ENCODE assay signal across 7 mouse cellular contexts in the genomic region with DNA sequence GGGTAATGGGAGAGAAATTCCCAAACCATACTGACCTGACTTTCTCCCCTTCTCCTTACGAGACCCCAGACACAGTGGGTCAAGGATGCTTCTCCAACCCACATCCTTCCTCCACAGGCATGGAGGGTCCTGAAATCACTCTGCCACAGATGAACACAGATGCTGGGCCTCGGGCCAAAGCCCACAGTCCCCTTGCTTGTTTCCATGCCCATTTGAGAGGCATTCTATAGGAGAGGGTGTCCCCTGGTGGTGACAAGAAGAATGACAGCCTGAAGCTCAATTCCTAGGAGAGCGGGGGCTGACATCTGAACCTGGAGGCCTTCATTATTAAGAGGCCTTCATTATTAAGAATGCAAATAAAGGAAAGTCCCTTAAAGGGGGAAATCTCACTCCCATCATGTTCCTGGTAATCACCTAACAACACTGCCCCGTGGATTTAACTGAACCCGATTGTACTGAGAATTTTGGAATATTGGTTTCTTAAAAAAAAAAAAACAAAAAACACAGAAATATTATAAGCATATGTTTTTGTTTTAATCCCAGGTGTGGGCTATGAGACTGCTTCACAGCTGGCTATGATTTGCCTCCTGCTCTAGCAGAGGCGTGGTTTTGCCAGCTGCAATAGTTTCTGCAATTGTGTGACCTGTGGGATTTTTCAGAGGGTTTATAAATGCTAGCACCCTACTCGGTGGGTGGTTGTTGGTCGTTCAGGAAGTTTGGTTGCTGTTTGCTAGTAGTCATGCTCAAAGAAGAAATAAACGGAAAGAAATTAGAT. TPM values are rescaled to one million over a fixed set of nuclear protein-coding genes. Genes with fewer than 3 reads are reported as not detected.
DNase-seq lines count a peak whose midpoint lies in the region; ATAC-seq and TF ChIP-seq lines count a peak whose summit lies in the region.

No protein-coding gene starts in this region.

- no peak overlapping the region for H3K9ac ChIP-seq in forebrain, embryonic 15.5 days (replicated peaks)

- H3K36me3 ChIP-seq in forebrain, embryonic 15.5 days: no peaks in the 10 kb centered on the region

- WGBS in forebrain, embryonic 15.5 days: 40% methylated on average over 8 of the region's 9 CpGs

- H3K27me3 ChIP-seq in Patski: no peaks in the 10 kb centered on the region
- H3K27me3 ChIP-seq in forebrain, embryonic 15.5 days: no peaks in the 10 kb centered on the region

- no peak for DNase-seq in Patski (ENCODE audit: low read depth, low spot score)
- DNase-seq in cerebellum, adult 11-12 months: peak; percentile 61
- peak; percentile 57 to 72 for DNase-seq in layer of hippocampus, postnatal 25 days (ENCODE audit: extremely low spot score in 1 of 2, low spot score in 1 of 2)
- peak; percentile 76 for DNase-seq in right cerebral cortex, postnatal 14 days

- CTCF ChIA-PET in Patski (lab: Charles Lee): interaction anchor here (1.0 to 3.8 kb wide), 15 partner anchors 28 to 189 kb away, joined by 3 to 54 read pairs (median 4); a partner anchor contains a TSS

- POLR2A ChIA-PET in Patski (lab: Charles Lee): interaction anchor here (0.9 to 1.7 kb wide), 3 partner anchors 103 to 116 kb away, joined by 3 to 8 read pairs (median 5); no protein-coding TSS in a partner anchor

- peaks cover 13% of the 10 kb centered on the region for H3K4me1 ChIP-seq in forebrain, embryonic 15.5 days

- H3K4me3 ChIP-seq in forebrain, embryonic 15.5 days: no peak overlapping the region

- in situ Hi-C loops in Patski (cut with MboI; ENCODE audit: low pct_unique_long_range_greater_than_20kb): no loop called here

- H3K27ac ChIP-seq in forebrain, embryonic 15.5 days (replicated peaks): no peak overlapping the region

- no peaks in the 10 kb centered on the region for H3K9me3 ChIP-seq in forebrain, embryonic 15.5 days

- TF ChIP-seq CTCF in Patski (IDR thresholded peaks at IDR 0.05): peak; percentile 96

- no peak overlapping the region for H3K4me2 ChIP-seq in forebrain, embryonic 15.5 days (replicated peaks)

- no peak for ATAC-seq in Patski
- peak; percentile 46; the same call in 1 of the 2 replicates for ATAC-seq in forebrain, embryonic 15.5 days (replicated peaks)
- peak; percentile 29 to 58; a peak in 2 of 4 replicates for ATAC-seq in hematopoietic stem cell, adult 5-6 weeks (replicated peaks in 1 of 2; ENCODE audit: insufficient read depth in 1 of 2, low FRiP score in 2 of 2, low TSS enrichment in 1 of 2, low read depth in 1 of 2, poor library complexity in 2 of 2, severe bottlenecking in 2 of 2)
- peak; percentile 65 for ATAC-seq in megakaryocyte, adult 5-6 weeks (ENCODE audit: poor library complexity, severe bottlenecking)

RNA-seq across cellular contexts. Expression of a gene that starts 10.0 kb away (rescaled TPM):
- 230 TPM for polyA plus RNA-seq in Patski (2021)
- 3.5 and 4.8 TPM in 2 replicates for polyA plus RNA-seq in forebrain, embryonic 15.5 days (2015; fragmentation: Nextera tagmentation; extraction: Ambion mirVana)
- 61.1 and 113 TPM in 2 replicates for total RNA-seq in hematopoietic stem cell, adult 5-6 weeks (2017)
- 1 to 10 TPM; 3.5 to 4.0 TPM for total RNA-seq in layer of hippocampus, postnatal 25 days (2021)
- total RNA-seq in megakaryocyte, adult 5-6 weeks (2015): 164 and 167 TPM in 2 replicates
- 341 and 407 TPM in 2 replicates for total RNA-seq in megakaryocyte, adult 5-6 weeks (2017)

RNA-seq across cellular contexts. Expression of a gene that starts 12.7 kb away (rescaled TPM):
- polyA plus RNA-seq in Patski (2021): 0.26 TPM
- 0.37 and 0.55 TPM in 2 replicates for polyA plus RNA-seq in forebrain, embryonic 15.5 days (2015; fragmentation: Nextera tagmentation; extraction: Ambion mirVana)
- not detected in 2 replicates for total RNA-seq in hematopoietic stem cell, adult 5-6 weeks (2017)
- total RNA-seq in layer of hippocampus, postnatal 25 days (2021): 1 to 10 TPM in 1 of 2 experiments, under 1 TPM in 1; 0.62 to 1.3 TPM
- total RNA-seq in megakaryocyte, adult 5-6 weeks (2015): 0.25 TPM in 1 of 2 replicates, not detected in the other
- total RNA-seq in megakaryocyte, adult 5-6 weeks (2017): 0.18 TPM in 1 of 2 replicates, not detected in the other

Comparison
In these comparisons a context has a peak if more than half of its experiments do, and no peak if none do; other contexts are left out.
1. RNA of a gene that starts 10.0 kb away (total RNA-seq): 164 to 407 TPM in megakaryocyte, adult 5-6 weeks and 61.1 to 113 TPM in hematopoietic stem cell, adult 5-6 weeks; 3.5 to 4.0 TPM in layer of hippocampus, postnatal 25 days; every median in the first group is over 10 times any median in the second.